Mouse (Mus musculus): Measurements from ENCODE around the gene 5730596B20Rik.

The 5730596B20Rik gene

DNA sequence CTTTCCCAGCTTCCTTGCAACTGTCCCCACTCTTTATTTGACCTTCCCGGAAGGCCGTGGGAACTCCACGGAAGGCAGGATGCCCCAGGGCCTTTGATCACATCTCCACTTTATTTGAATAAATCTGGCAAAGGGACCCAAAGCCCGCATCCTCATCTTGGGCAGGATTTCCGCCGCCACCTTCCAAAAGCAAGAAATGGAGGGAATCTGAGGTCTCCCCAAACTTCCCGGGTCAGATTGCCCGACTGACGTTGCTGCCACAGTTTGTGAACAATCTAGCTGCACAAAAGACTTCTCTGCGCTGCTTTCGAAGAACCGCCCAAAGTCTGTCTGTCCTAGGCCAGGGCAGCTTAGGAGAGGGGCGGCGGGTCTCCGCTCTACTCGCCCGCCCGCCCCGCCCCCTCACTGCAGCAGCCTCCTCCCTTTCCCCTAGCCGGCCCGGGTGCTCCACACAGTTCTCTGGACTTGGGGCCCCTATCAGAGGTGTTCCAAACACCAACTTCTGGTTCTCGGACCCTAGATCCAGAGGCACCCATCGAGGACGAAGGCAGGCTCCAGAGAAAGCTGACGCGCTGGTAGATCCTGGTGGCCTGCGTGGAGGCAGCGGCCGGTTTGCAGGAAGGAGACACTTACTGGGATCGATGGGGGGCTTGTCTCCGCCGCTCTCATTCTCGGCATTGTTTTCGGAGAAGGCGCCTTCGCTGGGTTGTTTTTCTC, 47.8 kb downstream of the 5730596B20Rik start:
- no peak for DNase-seq (ENCODE audit: low spot score in 2 of 2)

DNA sequence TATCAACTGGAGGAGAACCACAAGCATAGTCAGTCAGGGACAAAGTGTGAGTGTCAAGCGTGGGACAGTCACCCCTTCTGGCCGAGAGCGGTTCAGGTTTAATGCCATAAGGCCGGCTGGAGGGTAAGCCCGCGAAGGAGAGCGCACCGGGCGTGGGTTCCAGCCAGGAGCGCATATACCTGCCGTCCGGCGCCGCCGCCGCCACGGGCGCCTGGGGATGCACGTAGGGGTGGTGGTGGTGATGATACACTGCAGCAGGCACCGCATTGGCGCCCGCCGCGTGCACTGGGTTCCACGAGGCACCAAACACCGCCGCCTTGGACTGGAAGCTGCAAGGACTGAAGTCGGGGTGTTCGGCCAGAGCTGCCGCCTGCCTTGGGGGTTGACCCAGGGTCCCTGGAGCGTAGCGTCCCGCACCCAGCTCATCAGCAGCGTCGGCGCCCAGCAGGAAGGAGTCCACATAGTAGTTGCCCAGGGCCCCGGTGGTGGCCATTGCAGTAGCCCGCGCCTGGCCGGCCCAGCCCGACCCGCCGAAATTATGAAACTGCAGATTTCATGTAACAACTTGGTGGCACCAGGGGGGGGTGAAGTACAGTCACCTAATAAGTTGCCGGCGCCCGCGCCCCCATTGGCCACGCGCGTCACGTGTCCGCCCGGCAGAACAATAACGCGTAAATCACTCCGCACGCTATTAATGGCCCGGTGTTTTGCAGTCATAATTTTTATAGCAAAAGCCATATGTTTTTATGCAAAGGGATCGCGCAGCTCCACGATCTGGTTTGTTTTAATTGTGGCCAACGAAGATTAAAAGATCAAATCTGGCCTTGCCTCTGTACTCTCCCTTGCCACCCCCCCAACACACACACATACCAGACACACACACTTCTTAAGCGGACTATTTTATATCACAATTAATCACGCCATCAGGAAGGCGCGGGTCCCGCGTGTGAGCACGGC, 48.6 kb downstream of the 5730596B20Rik start:
- no peak for DNase-seq (ENCODE audit: low spot score in 2 of 2)

DNA sequence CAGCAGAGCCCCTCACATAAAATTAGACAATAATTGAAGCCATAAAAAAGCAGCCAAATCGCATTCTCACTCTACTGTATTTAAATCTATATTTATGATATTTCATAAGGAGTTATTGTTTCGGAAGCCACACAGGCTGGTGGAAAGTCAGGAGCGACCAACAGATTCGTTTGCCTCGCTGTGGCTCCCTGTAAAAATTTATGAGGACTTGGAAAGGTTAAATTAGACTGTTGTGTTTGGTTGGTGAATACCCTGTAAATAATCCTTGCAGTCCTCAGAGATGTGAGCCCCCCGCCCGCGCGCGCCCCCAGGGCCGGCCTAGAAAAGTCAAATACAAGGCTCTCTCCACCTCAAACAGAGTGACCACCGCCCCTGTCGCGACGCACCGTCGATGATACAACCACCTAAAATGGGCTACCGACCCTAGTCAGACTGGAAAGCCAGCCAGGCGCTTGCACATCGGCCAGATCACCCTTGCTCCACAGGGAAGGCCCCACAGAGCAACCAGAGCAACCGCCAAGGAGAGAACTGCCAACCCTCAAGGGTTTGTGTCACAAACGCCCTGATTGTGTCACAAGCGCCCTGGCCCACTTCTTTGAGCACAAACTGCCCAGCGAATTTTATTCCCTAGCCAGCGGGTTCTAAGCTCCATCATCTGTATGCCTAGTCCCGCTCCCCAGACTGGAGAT, 49.4 kb downstream of the 5730596B20Rik start:
- no peak for DNase-seq (ENCODE audit: low spot score in 2 of 2)

DNA sequence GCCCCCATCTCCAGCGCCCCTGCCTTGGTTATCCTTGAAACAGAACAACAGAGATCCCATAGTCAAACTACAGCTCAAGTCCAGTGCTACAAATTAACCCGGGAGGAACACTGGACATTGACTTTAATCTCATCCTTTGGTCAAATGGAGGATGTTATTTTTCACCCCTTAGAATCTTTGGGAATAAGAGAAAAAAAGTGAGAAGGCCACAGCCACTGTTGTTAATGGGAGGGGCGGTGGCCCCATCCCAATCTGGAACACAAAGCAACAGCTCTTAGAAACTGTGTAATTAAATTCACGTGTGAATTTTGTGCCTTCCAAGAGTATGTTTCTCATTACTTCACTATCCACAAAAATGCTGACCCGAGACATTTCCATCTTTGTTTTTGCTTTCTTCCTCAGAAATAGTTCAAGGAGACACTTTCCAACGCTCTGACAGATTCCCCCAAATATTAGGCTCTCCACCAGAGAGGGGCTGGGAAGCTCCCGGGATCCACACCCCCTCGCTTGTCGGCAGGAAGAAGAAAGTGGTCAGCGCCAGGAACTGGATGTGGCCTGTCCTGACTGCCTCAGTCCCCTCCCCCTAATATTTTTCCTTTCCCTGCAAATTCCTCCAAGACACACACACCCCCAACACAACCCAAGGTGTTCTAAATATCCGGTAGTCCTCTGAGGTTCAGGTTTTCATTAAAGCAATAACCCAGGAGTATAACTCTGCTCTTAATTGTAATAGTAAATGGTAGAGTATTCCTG, 50.3 kb downstream of the 5730596B20Rik start:
- DNase-seq (ENCODE audit: low spot score in 2 of 2): no peak

DNA sequence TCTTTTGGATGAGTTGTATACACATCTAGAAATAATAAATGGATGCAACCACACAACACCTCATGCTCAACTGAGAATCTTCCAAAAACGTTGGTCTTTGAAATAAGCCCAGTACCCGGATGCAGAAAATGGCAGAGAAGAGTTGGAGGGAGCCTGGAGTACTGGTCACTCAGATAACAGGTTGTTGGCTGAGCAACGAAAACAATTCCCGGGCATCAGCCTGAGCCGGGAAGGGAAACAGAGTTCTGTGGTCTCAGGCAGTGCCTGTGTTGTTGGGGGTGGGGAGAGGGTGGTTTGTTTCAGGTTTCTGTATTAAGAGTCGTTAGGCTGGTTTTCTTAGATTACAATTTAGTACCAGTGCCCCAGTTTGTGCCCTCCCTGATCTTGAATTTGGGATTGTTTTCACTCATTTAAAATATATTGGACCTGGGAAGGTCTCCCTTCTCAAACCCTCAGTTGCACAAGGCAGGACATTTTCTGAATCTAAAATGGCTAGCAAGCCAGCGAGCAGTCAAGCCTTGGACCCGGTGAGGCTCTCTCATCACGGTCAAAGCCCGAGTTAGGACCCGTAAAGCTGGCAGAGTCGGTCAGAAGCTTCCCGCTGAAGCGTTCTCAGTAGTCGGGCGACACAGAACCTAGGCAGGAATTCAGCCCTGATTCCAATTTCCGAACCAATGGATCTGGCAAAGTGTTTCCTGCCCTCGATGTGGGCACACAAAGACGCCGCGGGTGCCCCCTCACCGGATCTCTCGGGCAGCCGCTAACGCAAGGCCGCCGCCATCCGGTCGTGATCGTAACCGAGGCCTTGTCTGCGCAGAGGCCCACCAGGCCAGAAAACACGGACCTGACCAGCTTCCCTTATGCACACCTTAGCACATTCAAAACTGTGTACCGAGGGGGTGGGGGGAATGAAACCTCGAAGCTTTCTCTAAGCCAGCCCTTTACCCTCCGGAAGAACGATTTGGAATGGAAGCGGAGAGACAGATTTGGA, 51.5 kb downstream of the 5730596B20Rik start:
- DNase-seq (ENCODE audit: low spot score in 2 of 2): no peak

DNA sequence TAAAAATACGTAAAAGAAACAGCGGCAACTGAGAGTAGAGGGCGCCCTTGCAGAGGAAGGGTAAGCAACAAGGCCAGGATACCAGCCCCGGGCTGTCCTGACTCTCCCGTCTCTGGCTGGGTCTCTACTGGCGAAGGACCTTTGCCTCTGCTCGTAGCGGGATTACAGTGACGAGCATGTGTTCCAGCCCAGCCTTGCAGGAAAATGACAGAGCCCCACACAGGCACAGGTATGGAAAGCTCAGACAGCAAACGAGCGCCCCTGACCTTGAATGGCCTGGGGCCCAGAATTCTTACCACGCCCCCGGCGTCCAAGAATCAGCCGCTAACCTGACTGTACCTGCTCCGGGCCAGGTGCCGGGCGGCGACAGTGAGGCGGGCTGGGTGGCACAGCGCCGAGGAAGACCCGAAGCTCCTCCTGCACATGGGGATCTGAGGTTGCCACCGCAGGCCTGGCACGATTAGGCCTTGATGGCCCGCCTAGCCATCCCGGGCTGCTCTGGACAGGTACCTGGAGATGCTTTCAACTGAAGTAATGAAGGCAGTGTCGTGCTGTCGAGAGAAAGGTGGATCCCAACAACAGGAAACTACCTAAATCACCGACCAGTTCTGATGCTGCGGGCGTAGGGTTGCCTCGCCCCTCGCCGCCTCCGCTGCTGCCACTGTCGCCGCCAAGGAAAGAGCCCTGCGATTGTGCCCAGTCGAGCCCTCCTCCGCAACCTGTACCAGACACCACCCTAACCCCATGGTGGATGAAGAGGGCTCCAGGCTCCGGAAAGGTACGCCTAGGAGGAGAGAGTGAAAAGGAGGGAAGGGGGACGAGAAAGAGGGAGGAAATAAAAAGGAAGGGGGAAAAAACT, 52.5 kb downstream of the 5730596B20Rik start:
- no peak for DNase-seq (ENCODE audit: low spot score in 2 of 2)
